Mouse (Mus musculus) testis, adult 2 months (tissue): Measurements from ENCODE around the gene Mrps18a.

Experiments used
- CTCF ChIP-seq: fragments of 200-500 bp; IDR thresholded peaks from 2 replicates; pipeline ENCODE4 v1.5.1; 2012; ENCODE audit warnings: low read depth, mild to moderate bottlenecking, inconsistent platforms, low read length, moderate library complexity; ENCODE audit not compliant: control insufficient read depth, insufficient read depth, insufficient replicate concordance
- POLR2A ChIP-seq: fragments of 200-500 bp; IDR thresholded peaks from 2 replicates; pipeline ENCODE4 v1.6.1; 2012; ENCODE audit warnings: low read depth, mild to moderate bottlenecking, inconsistent platforms, low read length, moderate library complexity; ENCODE audit not compliant: control insufficient read depth

DNA sequence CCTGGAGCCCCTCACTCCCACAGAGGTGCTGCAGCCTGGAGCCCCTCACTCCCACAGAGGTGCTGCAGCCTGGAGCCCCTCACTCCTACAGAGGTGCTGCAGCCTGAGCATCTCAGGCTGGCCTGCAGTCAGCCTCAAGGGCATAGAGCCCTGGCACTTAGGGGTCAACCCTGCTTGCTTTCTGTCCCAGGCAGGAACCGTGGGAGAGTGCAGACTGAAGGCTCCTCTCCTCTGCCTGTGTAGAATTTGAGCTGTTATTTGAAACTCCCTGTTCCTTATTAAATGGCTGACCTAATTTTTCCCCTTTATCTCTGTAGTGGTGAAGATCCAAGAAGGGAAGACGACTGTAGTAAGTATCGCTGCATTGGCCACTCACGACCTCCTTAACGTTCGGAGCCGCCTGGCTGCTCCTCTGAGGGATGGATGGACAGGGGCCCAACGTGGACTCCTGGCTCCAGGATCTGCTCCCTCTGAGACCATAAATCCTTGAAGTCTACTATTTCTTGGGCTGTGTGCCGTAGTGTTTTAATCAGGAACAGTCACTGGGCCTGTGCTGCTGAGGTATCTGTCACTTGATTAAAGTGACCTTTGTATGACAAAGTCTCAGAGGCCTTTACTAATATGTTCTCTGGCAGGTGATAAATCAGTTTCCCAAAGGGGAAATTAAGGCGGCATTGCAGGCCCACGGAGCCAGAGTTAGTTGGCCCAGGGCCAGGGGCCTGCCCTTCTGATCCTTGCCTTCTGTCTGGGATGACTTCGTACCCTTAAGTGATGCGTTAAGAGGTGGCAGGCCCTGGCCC is 7.0 kb downstream of the Mrps18a start:
- TF ChIP-seq CTCF, result no peak
- TF ChIP-seq POLR2A, result no peak
